In the genomic region with DNA sequence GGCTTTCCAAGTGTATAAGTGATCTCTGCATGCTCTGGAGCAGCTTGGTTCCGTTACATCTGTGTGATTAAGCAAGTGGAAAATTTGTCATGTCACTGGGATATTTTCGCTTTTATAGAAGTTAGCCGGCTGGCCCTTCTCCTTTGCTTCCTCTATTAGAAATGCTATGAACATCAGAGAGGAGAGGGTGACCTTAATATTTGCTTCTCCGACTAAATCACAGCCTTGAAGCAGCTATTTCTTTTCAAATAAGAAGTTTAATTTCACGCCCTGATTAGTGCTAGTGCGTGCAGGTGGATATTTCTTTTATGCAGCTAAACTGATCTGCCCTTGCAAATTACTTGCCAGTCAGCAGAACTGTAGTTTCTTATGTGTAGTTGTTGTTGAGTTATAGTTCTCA, we compare ENCODE assay signal across 28 mouse cellular contexts. TPM values are rescaled to one million over a fixed set of nuclear protein-coding genes. Genes with fewer than 3 reads are reported as not detected.
DNase-seq lines count a peak whose midpoint lies in the region; ATAC-seq and TF ChIP-seq lines count a peak whose summit lies in the region.
"Had no signal": no experiment of that assay in that cellular context is flagged by ENCODE, and none has a peak within 500 bp of the region (broad histone marks: within the 10 kb centered on the region; RNA-seq: fewer than 3 reads in every experiment).

No protein-coding gene starts in this region.

- no peaks in the 10 kb centered on the region for H3K4me1 ChIP-seq in kidney, adult 2 months (ENCODE audit: control insufficient read depth, insufficient read depth, low read length)
- H3K4me1 ChIP-seq in midbrain, embryonic 11.5 days (ENCODE audit: control insufficient read depth, insufficient read depth, low read length): no peaks in the 10 kb centered on the region
- no peaks in the 10 kb centered on the region for H3K4me1 ChIP-seq in midbrain, embryonic 13.5 days (replicated peaks)
- H3K4me1 ChIP-seq: forebrain, embryonic 13.5 days; hindbrain, embryonic 10.5 days; hindbrain, embryonic 15.5 days; lung, embryonic 15.5 days; neural tube, embryonic 15.5 days had no signal

- no peak overlapping the region for H3K9ac ChIP-seq in midbrain, embryonic 11.5 days (ENCODE audit: low read length)
- H3K9ac ChIP-seq in midbrain, embryonic 13.5 days (replicated peaks): no peak overlapping the region
- H3K9ac ChIP-seq: forebrain, embryonic 13.5 days; heart, embryonic 12.5 days; hindbrain, embryonic 15.5 days; liver, embryonic 14.5 days; lung, embryonic 15.5 days; neural tube, embryonic 15.5 days had no signal

- peak overlapping the region; percentile 17; the same call in 1 of the 2 replicates for H3K4me3 ChIP-seq in gastrocnemius, adult 2 months
- no peak overlapping the region for H3K4me3 ChIP-seq in kidney, adult 2 months (ENCODE audit: insufficient read depth, low read depth, low read length)
- H3K4me3 ChIP-seq in midbrain, embryonic 11.5 days (ENCODE audit: low read depth, low read length): no peak overlapping the region
- no peak overlapping the region for H3K4me3 ChIP-seq in midbrain, embryonic 13.5 days (replicated peaks)
- H3K4me3 ChIP-seq: forebrain, embryonic 13.5 days; heart, embryonic 12.5 days; hindbrain, embryonic 10.5 days; hindbrain, embryonic 15.5 days; lung, embryonic 15.5 days; neural tube, embryonic 15.5 days had no signal

- no peak for TF ChIP-seq CTCF in gastrocnemius, adult 2 months (IDR thresholded peaks at IDR 0.05)
- TF ChIP-seq CTCF in kidney, adult 2 months (conservative IDR thresholded peaks at IDR 0.05; ENCODE audit: insufficient read depth, insufficient read length, low read depth, low read length): no peak

- no peak for TF ChIP-seq POLR2A in kidney, adult 2 months (IDR thresholded peaks at IDR 0.05; ENCODE audit: low read depth, low read length)

- no peaks in the 10 kb centered on the region for H3K9me3 ChIP-seq in midbrain, embryonic 11.5 days (ENCODE audit: control insufficient read depth, low read length)
- no peaks in the 10 kb centered on the region for H3K9me3 ChIP-seq in midbrain, embryonic 13.5 days
- H3K9me3 ChIP-seq: forebrain, embryonic 13.5 days; heart, embryonic 12.5 days; hindbrain, embryonic 10.5 days; hindbrain, embryonic 15.5 days; lung, embryonic 15.5 days; neural tube, embryonic 15.5 days had no signal

- no peaks in the 10 kb centered on the region for H3K27me3 ChIP-seq in kidney, adult 2 months (replicated peaks; ENCODE audit: control insufficient read depth, insufficient read depth, low read length)
- H3K27me3 ChIP-seq in midbrain, embryonic 11.5 days (ENCODE audit: control insufficient read depth, insufficient read depth, low read length): no peaks in the 10 kb centered on the region
- H3K27me3 ChIP-seq in midbrain, embryonic 13.5 days: no peaks in the 10 kb centered on the region
- H3K27me3 ChIP-seq: CH12.LX; forebrain, embryonic 13.5 days; heart, embryonic 12.5 days; hindbrain, embryonic 15.5 days; lung, embryonic 15.5 days; neural tube, embryonic 15.5 days had no signal

- no peak overlapping the region for H3K4me2 ChIP-seq in midbrain, embryonic 11.5 days
- H3K4me2 ChIP-seq in midbrain, embryonic 13.5 days (replicated peaks): no peak overlapping the region
- H3K4me2 ChIP-seq: forebrain, embryonic 13.5 days; heart, embryonic 12.5 days; hindbrain, embryonic 15.5 days; lung, embryonic 15.5 days; neural tube, embryonic 15.5 days had no signal

- peak overlapping the region; percentile 66 for H3K27ac ChIP-seq in gastrocnemius, adult 2 months
- H3K27ac ChIP-seq in kidney, adult 2 months (ENCODE audit: insufficient read depth, low read depth, low read length): no peak overlapping the region
- H3K27ac ChIP-seq in midbrain, embryonic 11.5 days (ENCODE audit: low read depth, low read length): no peak overlapping the region
- H3K27ac ChIP-seq in midbrain, embryonic 13.5 days: no peak overlapping the region
- H3K27ac ChIP-seq: forebrain, embryonic 13.5 days; hindbrain, embryonic 10.5 days; hindbrain, embryonic 15.5 days; liver, embryonic 14.5 days; lung, embryonic 15.5 days; neural tube, embryonic 15.5 days had no signal

- intact Hi-C loops in gastrocnemius, adult 2 months (cut with DNase I): no loop called here

- 66% methylated on average over 6 of the region's 6 CpGs for WGBS in kidney, adult 2 months
- WGBS in midbrain, embryonic 11.5 days: 81% methylated on average over 6 of the region's 6 CpGs
- 65% methylated on average over 6 of the region's 6 CpGs for WGBS in midbrain, embryonic 13.5 days

- H3K36me3 ChIP-seq in kidney, adult 2 months (ENCODE audit: control insufficient read depth, insufficient read depth, low read length): no peaks in the 10 kb centered on the region
- H3K36me3 ChIP-seq in midbrain, embryonic 11.5 days (ENCODE audit: control insufficient read depth, insufficient read depth, low read length): no peaks in the 10 kb centered on the region
- peaks cover 14% of the 10 kb centered on the region for H3K36me3 ChIP-seq in midbrain, embryonic 13.5 days

- DNase-seq in gastrocnemius, adult 2 months: no peak
- no peak for DNase-seq in gastrocnemius, postnatal 10 days
- DNase-seq in kidney, postnatal 4 days: peak; percentile 12 to 35
- DNase-seq in kidney, adult 2 months: no peak
- DNase-seq in midbrain, embryonic 11.5 days (ENCODE audit: low spot score, missing footprints): peak; percentile 79
- no peak for DNase-seq in layer of hippocampus, postnatal 25 days (ENCODE audit: extremely low spot score in 1 of 2, low spot score in 1 of 2)
- DNase-seq: adrenal gland, adult 8-10 months; cerebellum, adult 11 months; cerebellum, adult 9-10 months; cerebellum, postnatal 36 days; gastrocnemius, postnatal 36 days; kidney, adult 11 months; layer of hippocampus, postnatal 36 days; left cerebral cortex, postnatal 4 days; liver; right cerebral cortex, adult 18-20 months; spleen, adult 18-20 months; thymus, postnatal 14 days had no signal

- no peak for ATAC-seq in midbrain, embryonic 11.5 days (ENCODE audit: low FRiP score)
- no peak for ATAC-seq in midbrain, embryonic 13.5 days
- ATAC-seq: forebrain, embryonic 13.5 days; inflammation-experienced regulatory T-cells, adult 6 months had no signal

RNA-seq across cellular contexts. Expression of a gene that starts 25.0 kb away (rescaled TPM):
- 10 to 100 TPM; 20.5 to 22.0 TPM for total RNA-seq in gastrocnemius, adult 2 months (2021)
- total RNA-seq in gastrocnemius, postnatal 10 days (2021): 10 to 100 TPM; 33.6 to 33.7 TPM
- polyA plus RNA-seq in kidney, adult 2 months (2012; rRNA removed): 18.3 and 23.4 TPM in 2 replicates
- 49.5 and 58.7 TPM in 2 replicates for polyA plus RNA-seq in midbrain, embryonic 11.5 days (2014; fragmentation: Nextera tagmentation; extraction: Ambion mirVana)
- 62.7 and 63.5 TPM in 2 replicates for polyA plus RNA-seq in midbrain, embryonic 13.5 days (2015; fragmentation: Nextera tagmentation; extraction: Ambion mirVana)
- total RNA-seq in layer of hippocampus, postnatal 25 days (2021): 10 to 100 TPM; 93.9 to 94.3 TPM

Comparison
In these comparisons a context has a peak if more than half of its experiments do, and no peak if none do; other contexts are left out.
1. DNase-seq: peak in kidney, postnatal 4 days (2 of 2) and midbrain, embryonic 11.5 days (single experiment); none in gastrocnemius, adult 2 months (single experiment), gastrocnemius, postnatal 10 days (single experiment), kidney, adult 2 months (single experiment) and layer of hippocampus, postnatal 25 days (0 of 2).